Mouse (Mus musculus): ENCODE data around the gene Trmu. TPM values are rescaled to one million over a fixed set of nuclear protein-coding genes. Genes with fewer than 3 reads are reported as not detected.

Gene Trmu
- polyA plus RNA-seq, 1 experiment from 2014 or later = 51.6 TPM

DNA sequence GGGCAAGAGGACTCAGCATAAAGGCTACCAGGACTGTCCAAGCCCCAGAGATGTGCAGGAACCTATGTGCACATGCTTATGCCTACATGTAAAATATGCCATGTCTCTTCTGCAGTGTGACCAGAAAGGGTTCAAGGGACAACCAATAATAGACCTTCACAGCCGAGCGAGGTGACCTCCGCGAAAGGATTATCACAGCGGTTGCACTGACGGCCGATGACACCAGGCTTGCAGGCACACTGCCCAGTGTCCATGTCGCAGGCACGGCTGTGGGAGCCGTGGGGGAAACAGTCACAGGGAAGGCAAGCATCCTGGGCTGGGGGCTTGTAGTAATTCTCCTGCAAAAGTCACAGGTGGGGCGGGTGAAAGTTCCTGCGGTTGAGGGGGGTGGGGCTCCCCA lies 49.0 kb downstream of the Trmu start:
- Histone ChIP-seq H3K9me3 (no peaks in the 10 kb centered on the region), H3K4me2 (replicated peaks) (no peak overlapping the region), H3K36me3 (0 out of 2 replicates have a peak, but pooled peaks cover 6% of the 10 kb centered on the region), H3K4me3 (no peak overlapping the region), H3K9ac (replicated peaks) (no peak overlapping the region), H3K27me3 (no peaks in the 10 kb centered on the region), H3K27ac (replicated peaks) (no peak overlapping the region), H3K4me1 (no peaks in the 10 kb centered on the region)
- no peak for ATAC-seq (replicated peaks)
- WGBS = 80% methylated on average over 12 of the region's 12 CpGs

DNA sequence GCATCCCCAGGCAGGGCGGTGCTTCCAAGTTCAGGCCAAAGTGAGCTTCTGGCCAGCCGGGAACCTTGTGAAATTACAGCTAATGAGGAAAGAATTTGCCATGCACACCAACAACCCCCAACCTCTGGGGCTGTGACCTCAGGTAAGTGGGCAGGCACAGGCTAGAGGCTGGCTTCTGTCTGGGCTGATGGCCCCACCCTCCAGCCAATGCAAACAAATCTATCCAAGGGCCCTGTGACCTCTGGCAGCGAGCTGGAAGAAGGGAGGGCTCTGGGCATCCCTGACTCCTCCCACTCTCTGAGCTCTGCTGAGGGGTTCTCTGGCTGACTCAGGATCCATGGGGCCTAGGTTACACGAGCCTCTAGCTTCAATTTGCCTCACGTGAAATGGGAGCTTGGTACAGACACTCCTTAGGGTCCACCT lies 56.5 kb downstream of the Trmu start:
- H3K4me1 ChIP-seq = no peaks in the 10 kb centered on the region
- 0 out of 2 replicates have a peak, but pooled peaks cover 2% of the 10 kb centered on the region for H3K36me3 ChIP-seq
- no peaks in the 10 kb centered on the region for H3K27me3 ChIP-seq
- H3K27ac ChIP-seq (replicated peaks) = no peak overlapping the region
- 32% methylated on average over 5 of the region's 5 CpGs for WGBS
- no peak overlapping the region for H3K9ac ChIP-seq (replicated peaks)
- ATAC-seq (replicated peaks) = no peak
- no peak overlapping the region for H3K4me2 ChIP-seq (replicated peaks)
- H3K4me3 ChIP-seq = no peak overlapping the region
- no peaks in the 10 kb centered on the region for H3K9me3 ChIP-seq

Other genes with a start within 250 kb of the Trmu start
- 1.4 and 1.5 TPM in 2 replicates for gene Ppara, start 144.3 kb upstream of the Trmu start, polyA plus RNA-seq (2015; fragmentation: Nextera tagmentation; extraction: Ambion mirVana)
- 22.8 and 24.3 TPM in 2 replicates for gene Cdpf1, start 67.6 kb upstream of the Trmu start, polyA plus RNA-seq (2015; fragmentation: Nextera tagmentation; extraction: Ambion mirVana)
- gene Pkdrej, start 57.6 kb upstream of the Trmu start, polyA plus RNA-seq (2015; fragmentation: Nextera tagmentation; extraction: Ambion mirVana) = 0.04 and 0.06 TPM in 2 replicates
- gene Ttc38, start 47.0 kb upstream of the Trmu start, polyA plus RNA-seq (2015; fragmentation: Nextera tagmentation; extraction: Ambion mirVana) = 2.9 and 3.6 TPM in 2 replicates
- gene Gtse1, start 19.6 kb upstream of the Trmu start, polyA plus RNA-seq (2015; fragmentation: Nextera tagmentation; extraction: Ambion mirVana) = 14.6 and 15.7 TPM in 2 replicates
- gene Celsr1, start 154.5 kb downstream of the Trmu start, polyA plus RNA-seq (2015; fragmentation: Nextera tagmentation; extraction: Ambion mirVana) = 5.8 and 7.2 TPM in 2 replicates
- 48.8 and 52.9 TPM in 2 replicates for gene Gramd4, start 178.4 kb downstream of the Trmu start, polyA plus RNA-seq (2015; fragmentation: Nextera tagmentation; extraction: Ambion mirVana)

All from forebrain, embryonic 15.5 days (tissue).